Mouse (Mus musculus) liver, embryonic 14.5 days (tissue): ENCODE results near the gene B3galt2. TPM values are rescaled to one million over a fixed set of nuclear protein-coding genes. Genes with fewer than 3 reads are reported as not detected.
A peak's percentile ranks its signal among the peaks of the same experiment; 100 is the strongest.
"Not testable (repeated sequence)": the region's sequence is repeated elsewhere in the genome, so short reads cannot be mapped to it uniquely, and the experiment has no call there.

Experiments used
- ATAC-seq: fragments of 200-750 bp; cut with Nextera tagmentation; 2 replicates; pipeline ENCODE4 v1.8.0; 2017; ENCODE audit warnings: moderate number of reproducible peaks, mild to moderate bottlenecking, moderate library complexity; ENCODE audit not compliant: insufficient read depth
- DNase-seq, 3 experiments: peaks; one replicate each; pipeline ENCODE4 v3.0.0-alpha.2; 2012 to 2013; ENCODE audit warnings: low read depth in 3 of 3, low spot score in 3 of 3
- H3K27ac ChIP-seq: fragments of 300-500 bp; sonication (generic); 2 replicates; pipeline ENCODE4 v1.5.1; 2014; ENCODE audit warnings: moderate library complexity, mild to moderate bottlenecking, control low read depth, inconsistent platforms
- H3K27me3 ChIP-seq: fragments of 300-500 bp; sonication (generic); 2 replicates; pipeline ENCODE4 v1.6.1; 2014; ENCODE audit warnings: mild to moderate bottlenecking, low read length, moderate library complexity; ENCODE audit not compliant: control insufficient read depth, insufficient read depth
- H3K36me3 ChIP-seq: fragments of 300-500 bp; sonication (generic); replicated peaks from 2 replicates; pipeline ENCODE4 v1.6.1; 2014; ENCODE audit warnings: low read depth; ENCODE audit not compliant: control insufficient read depth, insufficient read depth
- H3K4me1 ChIP-seq, 2 experiments: fragments of 200-500 bp in 1 of 2; fragments of 300-500 bp in 1 of 2; sonication (generic) in 1 of 2; replicated peaks; 2 replicates each; pipeline ENCODE4 v1.6.1; 2012 to 2014; ENCODE audit warnings: antibody characterized with exemption in 1 of 2, inconsistent platforms in 1 of 2, low read length in 1 of 2; ENCODE audit not compliant: control insufficient read depth in 2 of 2, insufficient read depth in 2 of 2
- H3K4me2 ChIP-seq: fragments of 300-500 bp; sonication (generic); 2 replicates; pipeline ENCODE4 v1.6.1; 2014; ENCODE audit warnings: low read depth, mild to moderate bottlenecking, control low read depth, moderate library complexity
- H3K4me3 ChIP-seq, 2 experiments: fragments of 200-500 bp in 1 of 2; fragments of 300-500 bp in 1 of 2; sonication (generic) in 1 of 2; 2 replicates each; pipeline ENCODE4 v1.5.1; 2012 to 2014; ENCODE audit warnings: low read depth in 2 of 2, low read length in 2 of 2, mild to moderate bottlenecking in 2 of 2, control low read depth in 1 of 2, inconsistent platforms in 1 of 2, moderate library complexity in 1 of 2; ENCODE audit not compliant: insufficient read depth in 1 of 2
- H3K9ac ChIP-seq: fragments of 300-500 bp; sonication (generic); replicated peaks from 2 replicates; pipeline ENCODE4 v1.6.1; 2014; ENCODE audit warnings: mild to moderate bottlenecking, control low read depth, moderate library complexity
- H3K9me3 ChIP-seq: fragments of 300-500 bp; sonication (generic); 2 replicates; pipeline ENCODE4 v1.6.1; 2016; ENCODE audit warnings: low read length, mixed read lengths; ENCODE audit not compliant: control insufficient read depth
- CTCF ChIP-seq: IDR thresholded peaks from 2 replicates; pipeline ENCODE4 v1.5.1; 2016; ENCODE audit warnings: antibody characterized with exemption, low read depth, control low read depth
- EP300 ChIP-seq: IDR thresholded peaks from 2 replicates; pipeline ENCODE4 v1.6.1; 2016; ENCODE audit warnings: antibody characterized with exemption, low read depth
- WGBS: fragments of 180-500 bp; shearing (Covaris S2); extraction: QIAGEN DNeasy Blood & Tissue Kit; methylation state at CpG from one replicate; pipeline ENCODE4 v1.1.7; 2014; ENCODE audit not compliant: insufficient replicate concordance; 5-methylcytosine and 5-hydroxymethylcytosine counted together
- polyA plus RNA-seq, 2 experiments: library from polyadenylated mRNA; depleted of rRNA in 1 of 2; stranded (reverse) in 1 of 2; unstranded in 1 of 2; fragments of >200 nt; fragmentation: Nextera tagmentation in 1 of 2; extraction: Ambion mirVana in 1 of 2; gene quantifications; 2 replicates each; pipeline versions ENCODE4 v1.2.1 to v1.2.3; 2012 to 2014

The B3galt2 gene
- polyA plus RNA-seq, 2 experiments, result 0.08 TPM; not detected in 1

GRCm38 (mm10) chr1:143663197-143663596, 22.7 kb downstream of the B3galt2 start:
- no peak for TF ChIP-seq EP300
- TF ChIP-seq CTCF, result no peak
- 0 out of 2 replicates have a peak, but pooled peaks have one; percentile 44 for ATAC-seq
- no peaks in the 10 kb centered on the region; the same call in none of the 2 replicates for H3K36me3 ChIP-seq

GRCm38 (mm10) chr1:143664786-143665185, 24.3 kb downstream of the B3galt2 start:
- not testable (repeated sequence) for H3K27ac ChIP-seq, H3K9me3 ChIP-seq, H3K4me2 ChIP-seq, H3K4me1 ChIP-seq, H3K4me3 ChIP-seq, H3K27me3 ChIP-seq, H3K36me3 ChIP-seq, H3K9ac ChIP-seq, DNase-seq
- peak; percentile 18; the same call in 1 of the 2 replicates for ATAC-seq
- WGBS, result 78% methylated on average over 4 of the region's 4 CpGs

More at GRCm38 (mm10) chr1:143663197-143663596, 22.7 kb downstream of the B3galt2 start:
- H3K4me1 ChIP-seq, result no peaks in the 10 kb centered on the region
- no peak overlapping the region for H3K4me2 ChIP-seq
- no peak overlapping the region for H3K27ac ChIP-seq
- no peaks in the 10 kb centered on the region for H3K9me3 ChIP-seq
- DNase-seq, result peak in 1 of 3 experiments; percentile 4
- no peak overlapping the region for H3K4me3 ChIP-seq
- H3K9ac ChIP-seq, result no peak overlapping the region
- WGBS, result 75% methylated on average over 2 of the region's 2 CpGs
- H3K27me3 ChIP-seq, result no peaks in the 10 kb centered on the region

GRCm38 (mm10) chr1:143675734-143676361, 35.4 kb downstream of the B3galt2 start:
- H3K4me3 ChIP-seq, result no peak overlapping the region
- H3K4me2 ChIP-seq, result no peak overlapping the region
- no peak for TF ChIP-seq EP300
- no peak for TF ChIP-seq CTCF
- no peak for ATAC-seq
- no peaks in the 10 kb centered on the region for H3K4me1 ChIP-seq
- H3K27me3 ChIP-seq, result no peaks in the 10 kb centered on the region
- 90% methylated on average over 4 of the region's 4 CpGs for WGBS
- no peak overlapping the region for H3K27ac ChIP-seq
- no peak overlapping the region for H3K9ac ChIP-seq
- DNase-seq, result no peak
- no peaks in the 10 kb centered on the region for H3K9me3 ChIP-seq
- H3K36me3 ChIP-seq, result peaks cover 5% of the 10 kb centered on the region

GRCm38 (mm10) chr1:143681108-143681507, 40.6 kb downstream of the B3galt2 start:
- no peak overlapping the region for H3K9ac ChIP-seq
- H3K27ac ChIP-seq, result no peak overlapping the region
- TF ChIP-seq EP300, result no peak
- TF ChIP-seq CTCF, result no peak
- no peak overlapping the region for H3K4me3 ChIP-seq
- H3K4me2 ChIP-seq, result no peak overlapping the region
- DNase-seq (no peak), ATAC-seq (no peak)
- H3K4me1 ChIP-seq, result no peaks in the 10 kb centered on the region
- no peaks in the 10 kb centered on the region for H3K27me3 ChIP-seq
- 84% methylated on average over 5 of the region's 5 CpGs for WGBS
- H3K9me3 ChIP-seq, result no peaks in the 10 kb centered on the region
- peaks cover 24% of the 10 kb centered on the region for H3K36me3 ChIP-seq

GRCm38 (mm10) chr1:143684849-143685248, 44.4 kb downstream of the B3galt2 start:
- TF ChIP-seq EP300 (no peak), CTCF (no peak)
- H3K9me3 ChIP-seq, result no peaks in the 10 kb centered on the region
- H3K4me1 ChIP-seq, result no peaks in the 10 kb centered on the region
- H3K36me3 ChIP-seq, result peaks cover 34% of the 10 kb centered on the region
- ATAC-seq (no peak), DNase-seq (no peak)
- H3K4me3 ChIP-seq, result no peak overlapping the region
- no peak overlapping the region for H3K9ac ChIP-seq
- no peaks in the 10 kb centered on the region for H3K27me3 ChIP-seq
- no peak overlapping the region for H3K4me2 ChIP-seq
- no peak overlapping the region for H3K27ac ChIP-seq
- 82% methylated on average over 3 of the region's 3 CpGs for WGBS
